Mouse (Mus musculus): ENCODE results near the gene Fance. TPM values are rescaled to one million over a fixed set of nuclear protein-coding genes. Genes with fewer than 3 reads are reported as not detected.
A peak's percentile ranks its signal among the peaks of the same experiment; 100 is the strongest.
"Not testable (repeated sequence)": the region's sequence is repeated elsewhere in the genome, so short reads cannot be mapped to it uniquely, and the experiment has no call there.

The Fance gene
- polyA plus RNA-seq, 1 experiment from 2014 or later: 21.7 TPM

GRCm38 (mm10) chr17:28358576-28359261, 45.4 kb downstream of the Fance start:
- DNase-seq (ENCODE audit: low spot score); H3K36me3 ChIP-seq (ENCODE audit: control insufficient read depth, insufficient read depth, low read length); H3K27ac ChIP-seq (ENCODE audit: low read depth, low read length); H3K9me3 ChIP-seq (replicated peaks; ENCODE audit: control insufficient read depth, low read length); H3K9ac ChIP-seq (ENCODE audit: low read length); H3K4me2 ChIP-seq (ENCODE audit: low read length); ATAC-seq; H3K4me1 ChIP-seq (ENCODE audit: control insufficient read depth, insufficient read depth, low read length); H3K4me3 ChIP-seq (ENCODE audit: low read depth, low read length): not testable (repeated sequence)
- 17% methylated on average over 22 of the region's 24 CpGs for WGBS
- H3K27me3 ChIP-seq (replicated peaks; ENCODE audit: control insufficient read depth, insufficient read depth, low read length): peaks cover 25% of the 10 kb centered on the region

GRCm38 (mm10) chr17:28360531-28361277, 47.4 kb downstream of the Fance start:
- no peaks in the 10 kb centered on the region for H3K36me3 ChIP-seq (ENCODE audit: control insufficient read depth, insufficient read depth, low read length)
- whole genome bisulfite sequencing: 81% methylated on average over 9 of the region's 9 CpGs
- no peak overlapping the region for H3K27ac ChIP-seq (ENCODE audit: low read depth, low read length)
- no peaks in the 10 kb centered on the region for H3K9me3 ChIP-seq (replicated peaks; ENCODE audit: control insufficient read depth, low read length)
- H3K9ac ChIP-seq (ENCODE audit: low read length): no peak overlapping the region
- DNase-seq (ENCODE audit: low spot score) (no peak), ATAC-seq (no peak)
- no peak overlapping the region for H3K4me3 ChIP-seq (ENCODE audit: low read depth, low read length)
- peaks cover 43% of the 10 kb centered on the region for H3K27me3 ChIP-seq (replicated peaks; ENCODE audit: control insufficient read depth, insufficient read depth, low read length)
- no peak overlapping the region for H3K4me2 ChIP-seq (ENCODE audit: low read length)
- H3K4me1 ChIP-seq (ENCODE audit: control insufficient read depth, insufficient read depth, low read length): peaks cover 5% of the 10 kb centered on the region; the same call in 1 of the 2 replicates

GRCm38 (mm10) chr17:28361921-28362652, 48.8 kb downstream of the Fance start:
- H3K9ac ChIP-seq (ENCODE audit: low read length): peak overlapping the region; percentile 35; the same call in 1 of the 2 replicates
- no peaks in the 10 kb centered on the region for H3K9me3 ChIP-seq (replicated peaks; ENCODE audit: control insufficient read depth, low read length)
- H3K4me1 ChIP-seq (ENCODE audit: control insufficient read depth, insufficient read depth, low read length): peaks cover 5% of the 10 kb centered on the region; the same call in 1 of the 2 replicates
- 34% methylated on average over 11 of the region's 11 CpGs for WGBS
- peaks cover 43% of the 10 kb centered on the region for H3K27me3 ChIP-seq (replicated peaks; ENCODE audit: control insufficient read depth, insufficient read depth, low read length)
- no peaks in the 10 kb centered on the region for H3K36me3 ChIP-seq (ENCODE audit: control insufficient read depth, insufficient read depth, low read length)
- peak overlapping the region; percentile 21 for H3K4me3 ChIP-seq (ENCODE audit: low read depth, low read length)
- peak overlapping the region; percentile 45 for H3K4me2 ChIP-seq (ENCODE audit: low read length)
- no peak overlapping the region for H3K27ac ChIP-seq (ENCODE audit: low read depth, low read length)
- no peak for ATAC-seq
- no peak for DNase-seq (ENCODE audit: low spot score)

- ATAC-seq: no peak
- no peaks in the 10 kb centered on the region for H3K9me3 ChIP-seq (replicated peaks; ENCODE audit: control insufficient read depth, low read length)
- peak; percentile 16 for DNase-seq (ENCODE audit: low spot score)
- WGBS: 4% methylated on average over 25 of the region's 25 CpGs
- H3K9ac ChIP-seq (ENCODE audit: low read length): peak overlapping the region; percentile 35
- no peaks in the 10 kb centered on the region for H3K36me3 ChIP-seq (ENCODE audit: control insufficient read depth, insufficient read depth, low read length)
- H3K4me1 ChIP-seq (ENCODE audit: control insufficient read depth, insufficient read depth, low read length): peaks cover 5% of the 10 kb centered on the region; the same call in 1 of the 2 replicates
- H3K27ac ChIP-seq (ENCODE audit: low read depth, low read length): no peak overlapping the region
- H3K27me3 ChIP-seq (replicated peaks; ENCODE audit: control insufficient read depth, insufficient read depth, low read length): peaks cover 43% of the 10 kb centered on the region
- peak overlapping the region; percentile 45 for H3K4me2 ChIP-seq (ENCODE audit: low read length)
- H3K4me3 ChIP-seq (ENCODE audit: low read depth, low read length): peak overlapping the region; percentile 21
These were observed 49.5 kb downstream of the Fance start for GRCm38 (mm10) chr17:28362653-28363292.

- Histone ChIP-seq H3K4me3 (ENCODE audit: low read depth, low read length) (no peak overlapping the region), H3K9ac (ENCODE audit: low read length) (no peak overlapping the region), H3K9me3 (replicated peaks; ENCODE audit: control insufficient read depth, low read length) (no peaks in the 10 kb centered on the region), H3K36me3 (ENCODE audit: control insufficient read depth, insufficient read depth, low read length) (no peaks in the 10 kb centered on the region), H3K4me2 (ENCODE audit: low read length) (no peak overlapping the region), H3K27me3 (replicated peaks; ENCODE audit: control insufficient read depth, insufficient read depth, low read length) (peaks cover 43% of the 10 kb centered on the region), H3K27ac (ENCODE audit: low read depth, low read length) (no peak overlapping the region), H3K4me1 (ENCODE audit: control insufficient read depth, insufficient read depth, low read length) (peaks cover 5% of the 10 kb centered on the region; the same call in 1 of the 2 replicates)
- DNase-seq (ENCODE audit: low spot score): no peak
- WGBS: 8% methylated on average over 6 of the region's 6 CpGs
- no peak for ATAC-seq
These were observed 50.2 kb downstream of the Fance start for GRCm38 (mm10) chr17:28363507-28363906.

GRCm38 (mm10) chr17:28365122-28365521, 51.8 kb downstream of the Fance start, which contains the start of gene Tulp1:
Gene Tulp1, minus strand, starts transcription at chr17:28365222.
- H3K27me3 ChIP-seq (replicated peaks; ENCODE audit: control insufficient read depth, insufficient read depth, low read length): peaks cover 39% of the 10 kb centered on the region
- H3K4me1 ChIP-seq (ENCODE audit: control insufficient read depth, insufficient read depth, low read length): peaks cover 5% of the 10 kb centered on the region; the same call in 1 of the 2 replicates
- DNase-seq (ENCODE audit: low spot score) (no peak), ATAC-seq (no peak)
- H3K4me2 ChIP-seq (ENCODE audit: low read length): peak within 1 kb of the TSS; percentile 23; the same call in 1 of the 2 replicates
- H3K4me3 ChIP-seq (ENCODE audit: low read depth, low read length): 0 out of 2 replicates have a peak within 1 kb of the TSS, but pooled peaks have one; percentile 0
- H3K9ac ChIP-seq (ENCODE audit: low read length): no peak within 1 kb of the TSS
- no peaks in the 10 kb centered on the region for H3K9me3 ChIP-seq (replicated peaks; ENCODE audit: control insufficient read depth, low read length)
- H3K36me3 ChIP-seq (ENCODE audit: control insufficient read depth, insufficient read depth, low read length): no peaks in the 10 kb centered on the region
- no peak within 1 kb of the TSS for H3K27ac ChIP-seq (ENCODE audit: low read depth, low read length)
- 19% methylated on average over 8 of the region's 8 CpGs for WGBS

GRCm38 (mm10) chr17:28368449-28368848, 55.1 kb downstream of the Fance start:
- Histone ChIP-seq H3K27ac (ENCODE audit: low read depth, low read length) (no peak overlapping the region), H3K4me1 (ENCODE audit: control insufficient read depth, insufficient read depth, low read length) (no peaks in the 10 kb centered on the region), H3K36me3 (ENCODE audit: control insufficient read depth, insufficient read depth, low read length) (no peaks in the 10 kb centered on the region), H3K4me3 (ENCODE audit: low read depth, low read length) (no peak overlapping the region), H3K9me3 (replicated peaks; ENCODE audit: control insufficient read depth, low read length) (no peaks in the 10 kb centered on the region), H3K4me2 (ENCODE audit: low read length) (no peak overlapping the region), H3K9ac (ENCODE audit: low read length) (no peak overlapping the region), H3K27me3 (replicated peaks; ENCODE audit: control insufficient read depth, insufficient read depth, low read length) (peaks cover 21% of the 10 kb centered on the region)
- ATAC-seq (no peak), DNase-seq (ENCODE audit: low spot score) (peak; percentile 47)
- WGBS: 5% methylated on average over 13 of the region's 13 CpGs

GRCm38 (mm10) chr17:28369056-28369455, 55.7 kb downstream of the Fance start:
- Histone ChIP-seq H3K36me3 (ENCODE audit: control insufficient read depth, insufficient read depth, low read length) (no peaks in the 10 kb centered on the region), H3K4me2 (ENCODE audit: low read length) (no peak overlapping the region), H3K9ac (ENCODE audit: low read length) (no peak overlapping the region), H3K27me3 (replicated peaks; ENCODE audit: control insufficient read depth, insufficient read depth, low read length) (peaks cover 15% of the 10 kb centered on the region), H3K27ac (ENCODE audit: low read depth, low read length) (no peak overlapping the region), H3K4me1 (ENCODE audit: control insufficient read depth, insufficient read depth, low read length) (no peaks in the 10 kb centered on the region), H3K9me3 (replicated peaks; ENCODE audit: control insufficient read depth, low read length) (no peaks in the 10 kb centered on the region), H3K4me3 (ENCODE audit: low read depth, low read length) (no peak overlapping the region)
- ATAC-seq (no peak), DNase-seq (ENCODE audit: low spot score) (no peak)
- WGBS: 79% methylated on average over 5 of the region's 5 CpGs
